Mouse (Mus musculus) WW6 (cell line): ENCODE results near the gene Epdr1.

ENCODE experiments used
- DNase-seq: peaks from one replicate; pipeline ENCODE4 v3.0.0-alpha.2; 2013; ENCODE audit warnings: low read depth, low spot score

The Epdr1 gene

GRCm38 (mm10) chr13:19619216-19619927, at the start of gene Epdr1:
Epdr1 (minus strand) TSS chr13:19619927.
- peak; percentile 38 for DNase-seq

DNA sequence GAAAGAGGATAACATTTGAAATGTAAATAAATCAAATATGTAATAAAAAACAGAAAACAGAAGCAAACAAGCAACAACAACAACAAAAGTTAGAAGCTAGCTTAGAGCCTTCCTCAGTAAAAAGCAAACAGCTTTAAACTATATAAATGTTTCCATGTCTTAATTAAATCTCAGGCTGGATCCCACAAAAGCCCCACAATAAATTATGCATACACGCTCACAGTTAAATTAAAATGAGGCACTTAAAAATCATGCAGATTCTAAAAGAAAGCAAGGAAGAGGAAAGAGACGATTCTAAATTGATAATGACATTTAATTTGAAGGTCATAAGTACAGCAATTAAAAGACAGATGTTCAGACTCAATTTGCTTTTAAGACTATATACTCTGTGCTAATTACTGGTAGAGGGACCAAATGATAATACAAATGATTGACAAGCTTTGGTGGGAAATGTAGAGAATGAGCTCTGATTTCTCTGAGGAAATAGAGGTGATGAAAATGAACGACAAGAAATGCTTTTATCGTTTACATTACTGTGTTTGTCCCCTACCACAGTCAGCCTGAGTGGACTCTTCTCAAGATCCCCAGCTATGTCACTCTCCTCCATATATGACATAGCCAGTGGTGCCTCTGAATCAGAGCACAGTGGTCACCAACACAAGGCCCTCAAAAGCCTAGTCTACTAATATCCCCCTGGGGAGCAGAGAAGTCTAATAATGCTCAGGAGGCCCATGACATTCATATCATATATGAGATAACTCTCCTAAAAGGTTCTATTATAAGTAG, 48.8 kb upstream of the Epdr1 start:
- no peak for DNase-seq

- no peak for DNase-seq
Observed at GRCm38 (mm10) chr13:19652405-19652804, 32.7 kb upstream of the Epdr1 start.

DNA sequence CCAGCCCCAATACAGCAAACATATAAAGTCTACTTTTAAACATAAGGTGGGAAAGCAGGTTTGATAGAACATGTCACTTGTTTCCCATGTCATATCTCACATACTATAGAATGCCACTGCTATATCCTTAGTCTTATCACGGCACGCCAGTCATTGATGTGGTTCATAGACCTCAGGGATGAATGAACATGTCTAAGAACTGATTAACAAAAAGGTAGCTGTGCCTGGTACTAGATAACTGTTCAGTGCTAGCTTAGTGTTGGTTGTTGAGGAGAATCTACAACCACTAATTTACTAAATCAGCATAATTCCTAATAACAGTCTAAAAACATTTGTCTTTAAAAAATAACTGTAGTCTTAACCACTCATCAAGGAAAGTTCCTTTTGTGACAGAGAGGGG, 30.1 kb upstream of the Epdr1 start:
- no peak for DNase-seq

GRCm38 (mm10) chr13:19644225-19644624, 24.5 kb upstream of the Epdr1 start:
- DNase-seq, result no peak

GRCm38 (mm10) chr13:19643519-19643918, 23.8 kb upstream of the Epdr1 start:
- DNase-seq, result no peak

DNA sequence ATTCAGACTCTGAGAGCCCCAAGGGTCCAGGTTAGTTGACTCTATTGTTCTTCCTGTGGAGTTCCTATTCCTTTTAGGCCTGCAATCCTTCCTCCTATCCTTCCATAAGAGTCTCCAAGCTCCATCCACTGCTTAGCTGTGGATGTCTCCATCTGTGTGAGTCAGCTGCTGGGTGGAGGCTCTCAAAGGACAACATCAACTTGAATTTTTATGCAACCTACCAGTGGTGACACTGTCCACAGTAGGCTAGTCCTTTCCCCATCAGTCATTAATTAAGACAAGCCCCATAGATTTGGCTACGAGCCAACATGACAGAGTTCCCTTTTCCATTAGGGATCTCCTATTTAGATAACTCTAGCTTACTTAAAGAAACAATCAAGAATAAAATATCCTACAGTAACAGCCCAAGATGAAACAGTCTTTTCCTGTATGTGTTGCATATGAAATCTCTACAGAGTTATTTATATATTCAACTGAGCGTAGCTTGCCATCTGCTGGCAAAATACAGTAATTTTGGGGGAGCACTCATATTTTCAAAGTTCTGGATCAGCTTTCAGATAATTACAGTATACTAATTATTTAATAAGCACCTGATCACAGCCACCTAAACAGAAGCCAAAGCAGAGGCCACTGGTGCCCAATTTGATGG, 20.6 kb upstream of the Epdr1 start:
- DNase-seq, result no peak

- DNase-seq, result peak; percentile 14
Observed at GRCm38 (mm10) chr13:19636131-19636530, 16.4 kb upstream of the Epdr1 start.

- peak; percentile 9 for DNase-seq
Observed at GRCm38 (mm10) chr13:19630768-19631709, 11.3 kb upstream of the Epdr1 start.

- no peak for DNase-seq
Observed at GRCm38 (mm10) chr13:19626473-19626872, 6.7 kb upstream of the Epdr1 start.

DNA sequence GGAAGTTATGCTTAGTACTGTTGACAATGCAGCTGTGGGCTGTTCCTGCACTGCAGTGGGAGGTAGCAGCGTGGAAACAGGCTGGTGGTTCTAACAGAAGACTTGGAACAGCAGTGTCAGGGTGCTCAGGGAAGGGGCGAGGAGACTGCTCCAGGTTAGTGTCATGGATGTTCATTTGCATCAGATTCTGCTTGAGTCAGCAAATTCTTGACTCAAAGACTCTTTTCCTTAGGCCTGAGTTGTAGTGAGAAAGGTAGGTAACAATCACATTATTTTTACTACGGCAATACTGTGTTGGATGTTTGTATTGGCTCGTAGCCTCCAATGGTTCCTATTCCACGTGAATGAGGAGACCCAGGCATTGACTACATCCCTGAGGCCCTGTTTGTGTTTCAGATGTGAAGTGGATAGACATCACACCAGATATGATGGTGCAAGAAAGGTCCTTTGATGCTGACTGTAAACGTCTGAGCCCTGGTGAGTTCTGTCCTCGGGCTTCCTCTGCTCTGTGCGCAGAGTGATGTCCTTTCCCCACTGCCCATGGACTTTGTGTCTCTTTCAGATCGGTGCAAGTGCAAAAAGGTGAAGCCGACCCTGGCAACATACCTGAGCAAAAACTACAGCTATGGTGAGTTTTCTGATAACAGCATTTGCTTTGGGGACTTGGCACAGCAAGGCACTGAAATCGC, 5.0 kb upstream of the Epdr1 start:
- DNase-seq, result no peak

DNA sequence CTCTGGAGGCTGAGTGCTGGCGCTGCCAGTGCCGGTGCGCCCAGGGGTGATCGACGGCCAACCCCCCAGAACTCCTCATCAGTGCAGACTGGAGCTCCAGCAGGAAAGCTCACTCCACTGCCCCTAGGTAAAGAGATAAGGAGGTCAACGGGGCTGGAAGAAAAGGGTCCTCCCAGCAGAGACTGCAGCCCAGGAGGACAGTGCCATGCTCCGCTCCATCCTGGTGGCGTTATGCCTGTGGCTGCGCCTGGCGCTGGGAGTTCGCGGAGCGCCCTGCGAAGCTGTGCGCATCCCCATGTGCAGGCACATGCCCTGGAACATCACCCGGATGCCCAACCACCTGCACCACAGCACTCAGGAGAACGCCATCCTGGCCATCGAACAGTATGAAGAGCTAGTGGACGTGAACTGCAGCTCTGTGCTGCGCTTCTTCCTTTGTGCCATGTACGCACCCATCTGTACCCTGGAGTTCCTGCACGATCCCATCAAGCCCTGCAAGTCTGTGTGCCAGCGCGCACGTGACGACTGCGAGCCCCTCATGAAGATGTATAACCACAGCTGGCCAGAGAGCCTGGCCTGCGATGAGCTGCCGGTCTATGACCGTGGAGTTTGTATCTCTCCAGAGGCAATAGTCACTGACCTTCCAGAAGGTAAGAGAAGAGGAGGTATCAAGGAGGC, 3.6 kb upstream of the Epdr1 start:
- DNase-seq, result peak; percentile 33

DNA sequence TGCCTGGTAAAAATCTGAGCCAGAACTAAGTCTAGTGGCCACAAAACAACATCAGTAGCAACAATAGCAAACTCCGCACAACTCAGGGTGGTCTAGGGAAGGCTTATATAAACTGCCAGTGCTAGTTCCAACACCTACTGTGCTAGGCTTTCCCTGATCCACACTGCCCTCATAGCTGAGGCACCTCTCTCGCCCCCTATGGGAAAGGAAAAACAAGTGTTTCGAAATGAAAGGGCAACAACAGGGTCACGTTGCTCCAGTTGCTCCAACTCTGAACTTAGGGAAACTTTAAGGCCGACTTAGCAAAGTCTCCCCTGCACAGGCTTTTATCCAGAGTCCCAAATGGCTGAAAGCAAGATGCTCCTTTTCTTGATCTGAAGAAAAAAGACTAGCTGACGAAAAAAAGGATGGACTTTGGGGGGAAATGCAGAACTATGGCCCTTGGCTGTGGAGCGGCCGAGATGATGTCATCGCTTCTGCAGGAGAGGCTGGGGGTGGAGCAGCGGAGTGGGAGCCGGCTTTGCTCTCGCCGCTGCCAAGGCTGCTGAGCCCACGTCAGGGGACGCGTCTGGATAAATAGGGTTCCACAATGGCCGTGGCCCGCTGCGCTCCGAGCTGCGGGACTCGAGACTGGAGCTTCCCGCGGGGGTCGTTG, 3.0 kb upstream of the Epdr1 start, which contains the start of gene Sfrp4:
TSS of gene Sfrp4 (plus strand) at position 532 of the 655 bp plus-strand sequence.
- DNase-seq, result peak; percentile 29

DNA sequence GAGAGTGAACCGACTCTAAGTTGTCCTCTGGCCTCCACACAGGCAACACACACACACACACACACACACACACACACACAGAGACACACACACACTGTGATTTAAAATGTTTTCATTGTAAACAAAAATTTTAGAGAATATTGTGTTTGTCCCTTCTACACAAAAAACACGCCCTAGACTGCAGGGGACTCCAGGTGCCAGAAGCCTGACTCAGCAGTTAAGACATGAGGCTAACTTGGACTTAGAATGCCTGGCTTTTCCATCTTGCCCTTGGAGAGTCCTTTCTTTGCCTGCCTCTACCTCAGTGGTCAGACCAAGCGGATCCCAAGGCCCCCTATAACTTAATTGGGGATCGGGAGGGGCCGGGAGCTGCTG, 899 bp downstream of the Epdr1 start:
- no peak for DNase-seq

DNA sequence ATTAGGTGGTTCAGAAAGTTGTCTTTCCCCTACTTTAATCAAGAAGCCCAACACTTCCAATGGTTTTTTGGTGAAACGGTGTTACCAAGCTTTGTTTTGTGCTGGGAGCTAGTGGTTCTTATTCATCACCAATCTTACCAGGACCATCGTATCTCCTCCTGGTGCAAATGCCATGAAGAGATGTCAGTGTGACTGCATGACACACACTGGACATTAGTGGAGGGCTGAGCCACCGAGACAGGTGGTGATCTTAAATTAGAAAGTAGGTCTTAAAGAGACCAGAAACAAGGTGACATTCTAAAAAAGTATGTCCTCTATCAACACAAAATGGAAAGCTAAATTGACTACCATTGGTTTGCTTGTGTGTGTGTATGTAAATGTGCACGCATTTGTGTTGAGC, 1.6 kb downstream of the Epdr1 start:
- no peak for DNase-seq

GRCm38 (mm10) chr13:19614311-19614710, 5.4 kb downstream of the Epdr1 start:
- no peak for DNase-seq

- DNase-seq, result no peak
Observed at GRCm38 (mm10) chr13:19613426-19613825, 6.3 kb downstream of the Epdr1 start.

GRCm38 (mm10) chr13:19612963-19613362, 6.8 kb downstream of the Epdr1 start:
- no peak for DNase-seq

DNA sequence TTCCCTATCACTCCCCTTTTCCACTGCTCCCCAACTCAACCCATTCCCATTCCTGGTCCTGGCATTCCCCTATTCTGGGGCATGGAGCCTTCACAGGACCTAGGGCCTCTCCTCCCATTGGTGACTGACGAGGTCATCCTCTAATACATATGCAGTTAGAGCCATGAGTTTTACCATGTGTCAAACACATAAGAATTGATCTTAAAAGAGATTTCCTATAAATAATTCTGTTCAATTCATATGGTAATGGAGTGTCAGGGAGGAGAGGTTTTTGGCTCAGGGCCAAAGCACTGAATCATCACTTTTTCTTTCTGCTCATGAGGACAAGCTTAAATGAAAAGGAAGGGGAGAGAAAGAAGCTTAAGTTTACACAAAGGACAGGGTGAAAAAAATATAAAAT, 7.4 kb downstream of the Epdr1 start:
- peak; percentile 7 for DNase-seq

DNA sequence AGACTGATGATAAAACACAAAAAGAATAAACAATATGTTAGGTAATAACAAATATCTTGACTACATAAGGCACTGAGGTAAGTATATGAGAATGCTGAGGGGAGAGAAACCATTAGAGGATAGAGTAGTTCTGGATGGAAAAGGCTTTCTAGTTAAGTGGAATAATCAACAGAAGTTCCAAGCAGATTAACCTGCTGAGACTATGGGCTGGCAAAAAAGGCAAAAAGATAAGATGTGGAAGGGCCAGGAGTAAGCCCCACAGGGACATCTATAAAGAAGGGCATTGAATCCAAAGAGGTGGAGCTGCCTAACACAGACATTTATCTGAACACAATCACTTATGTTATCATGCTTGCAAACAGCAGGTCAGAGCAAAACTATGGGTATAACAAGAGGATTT, 11.6 kb downstream of the Epdr1 start:
- no peak for DNase-seq
